Mouse (Mus musculus) C2C12 (cell line): ENCODE results near the gene Eno1.

ENCODE experiments used
- CEBPB ChIP-seq: IDR thresholded peaks from one replicate; pipeline ENCODE4 v1.6.1; 2011; ENCODE audit warnings: low read depth, mild to moderate bottlenecking, control low read depth, moderate library complexity
- CTCF ChIP-seq: IDR thresholded peaks from one replicate; pipeline ENCODE4 v1.5.1; 2011; ENCODE audit not compliant: control insufficient read depth, insufficient read depth, insufficient read length
- FOSL1 ChIP-seq: IDR thresholded peaks from one replicate; pipeline ENCODE4 v1.8.0; 2011; ENCODE audit warnings: mild to moderate bottlenecking, low read length; ENCODE audit not compliant: poor library complexity, insufficient read depth, severe bottlenecking
- MAX ChIP-seq: IDR thresholded peaks from one replicate; pipeline ENCODE4 v1.6.1; 2011; ENCODE audit warnings: mild to moderate bottlenecking, control low read depth
- MYOD1 ChIP-seq: IDR thresholded peaks from one replicate; pipeline ENCODE4 v1.6.1; 2011; ENCODE audit warnings: low read depth; ENCODE audit not compliant: control insufficient read depth, insufficient read length
- MYOG ChIP-seq: IDR thresholded peaks from one replicate; pipeline ENCODE4 v1.6.1; 2011; ENCODE audit not compliant: control insufficient read depth, insufficient read length; ENCODE audit errors: extremely low read depth
- USF1 ChIP-seq: IDR thresholded peaks from one replicate; pipeline ENCODE4 v1.6.1; 2011; ENCODE audit warnings: low read depth, mild to moderate bottlenecking, control low read depth, moderate library complexity

- TF ChIP-seq CTCF (no peak), MAX (no peak), USF1 (no peak), MYOD1 (no peak), MYOG (no peak), FOSL1 (no peak), CEBPB (no peak)
Observed at GRCm38 (mm10) chr4:150255181-150255580, 18.7 kb downstream of the Eno1 start.
